Mouse (Mus musculus) ES-E14 (cell line): ENCODE results near the gene Tnfrsf1b. TPM values are rescaled to one million over a fixed set of nuclear protein-coding genes. Genes with fewer than 3 reads are reported as not detected.

Experiments used
- DNase-seq: peaks from one replicate; pipeline ENCODE4 v3.0.0-alpha.2; 2013; ENCODE audit warnings: low read depth, low spot score
- H3K27ac ChIP-seq: 2 replicates; pipeline ENCODE4 v1.5.1; 2012; ENCODE audit warnings: low read depth, mild to moderate bottlenecking, low read length, moderate library complexity, mixed read lengths; ENCODE audit not compliant: poor library complexity, insufficient read depth, severe bottlenecking
- H3K36me3 ChIP-seq: 2 replicates; pipeline ENCODE4 v1.6.1; 2012; ENCODE audit warnings: mild to moderate bottlenecking, low read length, moderate library complexity, mixed read lengths; ENCODE audit not compliant: control insufficient read depth, poor library complexity, insufficient read depth, severe bottlenecking
- H3K4me1 ChIP-seq, 2 experiments: fragments of 150-350 bp in 1 of 2; sonication (generic) in 1 of 2; 2 replicates each; pipeline ENCODE4 v1.6.1; 2012; ENCODE audit warnings: low read length in 2 of 2, mild to moderate bottlenecking in 1 of 2, mixed read lengths in 1 of 2; ENCODE audit not compliant: control insufficient read depth in 2 of 2, insufficient read depth in 2 of 2, poor library complexity in 1 of 2
- H3K4me3 ChIP-seq, 2 experiments: fragments of 150-350 bp in 1 of 2; sonication (generic) in 1 of 2; 2 replicates each; pipeline ENCODE4 v1.5.1; 2012; ENCODE audit warnings: low read length in 2 of 2, low read depth in 1 of 2, mild to moderate bottlenecking in 1 of 2, mixed read lengths in 1 of 2; ENCODE audit not compliant: insufficient read depth in 1 of 2, poor library complexity in 1 of 2, severe bottlenecking in 1 of 2
- H3K9ac ChIP-seq: 2 replicates; pipeline ENCODE4 v1.6.1; 2012; ENCODE audit warnings: low read depth, mild to moderate bottlenecking, low read length, mixed read lengths; ENCODE audit not compliant: poor library complexity, insufficient read depth, severe bottlenecking
- H3K9me3 ChIP-seq: fragments of 150-350 bp; sonication (generic); 2 replicates; pipeline ENCODE4 v1.6.1; 2012; ENCODE audit warnings: low read depth, mild to moderate bottlenecking, low read length; ENCODE audit not compliant: control insufficient read depth, insufficient read depth
- CHD2 ChIP-seq: IDR thresholded peaks from 2 replicates; pipeline ENCODE4 v1.6.1; 2014; ENCODE audit warnings: mild to moderate bottlenecking, low read depth, low read length, inconsistent platforms
- HCFC1 ChIP-seq: IDR thresholded peaks from 2 replicates; pipeline ENCODE4 v1.6.1; 2012; ENCODE audit warnings: low read length, inconsistent platforms, borderline replicate concordance; ENCODE audit not compliant: insufficient read depth
- MAFK ChIP-seq: IDR thresholded peaks from 2 replicates; pipeline ENCODE4 v1.6.1; 2014; ENCODE audit warnings: mild to moderate bottlenecking, low read depth, low read length, inconsistent platforms; ENCODE audit not compliant: insufficient read depth
- ZC3H11A ChIP-seq: IDR thresholded peaks from 2 replicates; pipeline ENCODE4 v1.6.1; 2012; ENCODE audit warnings: low read depth, mild to moderate bottlenecking, inconsistent platforms, low read length, borderline replicate concordance
- ZNF384 ChIP-seq: IDR thresholded peaks from 2 replicates; pipeline ENCODE4 v1.6.1; 2012; ENCODE audit warnings: low read depth, low read length, inconsistent platforms
- in situ Hi-C, 2 experiments: fragments of 600-800 bp; cut with MboI; formaldehyde crosslinking; loops; one replicate each; pipeline ENCODE4 v1.15.1; 2025; ENCODE audit warnings: low sequenced_read_pairs in 2 of 2, inconsistent platforms in 1 of 2; ENCODE audit not compliant: unreplicated experiment in 2 of 2
- total RNA-seq: library from RNA; depleted of rRNA; stranded (reverse); fragments of 300-350 nt; gene quantifications from 2 replicates; pipeline ENCODE4 v1.2.3, GENCODE M21; 2012

Tnfrsf1b gene
- total RNA-seq, 1 experiment = 4.3 TPM

GRCm38 (mm10) chr4:145245581-145245980 is 1.1 kb downstream of the Tnfrsf1b start:
- Histone ChIP-seq H3K9ac (no peak overlapping the region), H3K36me3 (no peaks in the 10 kb centered on the region), H3K4me3 (peak overlapping the region in 1 of 2 experiments; percentile 87; a peak in 2 of 4 replicates), H3K27ac (no peak overlapping the region), H3K4me1 (peaks cover 3 to 12% of the 10 kb centered on the region in 2 experiments; a peak in 1 of 4 replicates), H3K9me3 (no peaks in the 10 kb centered on the region)
- in situ Hi-C loops = no loop called here
- DNase-seq = no peak
- no peak for TF ChIP-seq CHD2
- no peak for TF ChIP-seq ZC3H11A
- no peak for TF ChIP-seq HCFC1
- no peak for TF ChIP-seq ZNF384
- no peak for TF ChIP-seq MAFK

DNA sequence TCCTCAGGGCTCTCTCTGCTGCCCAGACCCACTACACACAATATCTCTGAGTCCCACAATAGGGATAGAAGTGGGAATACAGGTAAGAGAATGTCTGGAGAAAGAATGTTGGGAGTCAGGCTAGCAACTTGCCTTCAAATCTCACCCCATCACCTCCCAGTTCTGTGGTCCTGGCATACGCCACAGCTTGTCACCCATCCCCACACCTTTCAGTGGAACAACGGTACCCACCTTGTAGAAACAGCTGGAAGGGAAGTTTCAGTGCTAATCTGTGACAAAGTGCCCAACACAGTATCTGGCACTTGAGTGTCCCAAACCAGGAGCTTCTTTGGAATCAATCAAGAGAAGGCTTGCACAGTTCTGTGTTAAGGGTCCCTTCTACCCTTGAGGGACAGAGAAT is 2.0 kb downstream of the Tnfrsf1b start:
- TF ChIP-seq ZNF384 = no peak
- TF ChIP-seq HCFC1 = no peak
- TF ChIP-seq ZC3H11A = no peak
- no peak for TF ChIP-seq CHD2

GRCm38 (mm10) chr4:145242719-145243350 is 3.8 kb downstream of the Tnfrsf1b start:
- H3K9me3 ChIP-seq = no peaks in the 10 kb centered on the region
- peaks cover 0 to 6% of the 10 kb centered on the region in 2 experiments; a peak in 1 of 4 replicates for H3K4me1 ChIP-seq
- TF ChIP-seq ZNF384 (no peak), CHD2 (no peak), ZC3H11A (no peak), MAFK (no peak), HCFC1 (no peak)
- no peak overlapping the region for H3K4me3 ChIP-seq
- H3K36me3 ChIP-seq = no peaks in the 10 kb centered on the region
- H3K9ac ChIP-seq = no peak overlapping the region
- no peak for DNase-seq
- in situ Hi-C loops = no loop called here
- H3K27ac ChIP-seq = no peak overlapping the region

More for the DNA sequence above, 2.0 kb downstream of the Tnfrsf1b start:
- H3K4me3 ChIP-seq = no peak overlapping the region
- H3K27ac ChIP-seq = no peak overlapping the region
- in situ Hi-C loops = no loop called here
- DNase-seq = no peak
- peaks cover 3 to 7% of the 10 kb centered on the region in 2 experiments; a peak in 1 of 4 replicates for H3K4me1 ChIP-seq
- no peaks in the 10 kb centered on the region for H3K9me3 ChIP-seq
- H3K36me3 ChIP-seq = no peaks in the 10 kb centered on the region
- H3K9ac ChIP-seq = no peak overlapping the region

- in situ Hi-C loops = no loop called here
- H3K27ac ChIP-seq = no peak overlapping the region
- DNase-seq = no peak
Measured at GRCm38 (mm10) chr4:145240723-145241231, 5.9 kb downstream of the Tnfrsf1b start.

More at GRCm38 (mm10) chr4:145240723-145241231, 5.9 kb downstream of the Tnfrsf1b start:
- no peak for TF ChIP-seq ZNF384
- TF ChIP-seq HCFC1 = no peak
- no peak for TF ChIP-seq MAFK
- no peak for TF ChIP-seq ZC3H11A
- TF ChIP-seq CHD2 = no peak
- H3K4me1 ChIP-seq = peaks cover 0 to 4% of the 10 kb centered on the region in 2 experiments; a peak in 1 of 4 replicates
- no peaks in the 10 kb centered on the region for H3K9me3 ChIP-seq
- H3K36me3 ChIP-seq = no peaks in the 10 kb centered on the region
- no peak overlapping the region for H3K4me3 ChIP-seq
- H3K9ac ChIP-seq = no peak overlapping the region
